Comparison of ENCODE assay signal across 8 mouse cellular contexts in the genomic region with DNA sequence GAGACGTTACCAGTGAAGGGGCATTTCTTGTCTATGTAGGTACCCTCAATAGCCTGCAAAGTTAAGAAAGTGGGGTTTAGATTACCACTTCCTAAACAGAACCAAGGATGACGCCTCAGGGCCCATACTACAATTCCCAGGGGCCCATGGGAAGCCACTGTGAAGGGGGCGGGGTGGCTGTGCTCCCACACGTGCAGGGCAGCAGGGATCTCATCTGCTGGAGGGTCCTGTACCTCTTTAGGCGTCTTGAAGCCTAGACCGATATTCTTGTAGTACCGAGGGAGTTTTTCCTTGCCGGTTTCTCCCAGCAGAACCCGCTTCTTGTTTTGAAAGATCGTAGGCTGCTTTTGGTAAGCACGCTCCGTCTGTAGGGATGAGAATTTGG. TPM values are rescaled to one million over a fixed set of nuclear protein-coding genes. Genes with fewer than 3 reads are reported as not detected.
A peak's percentile ranks its signal among the peaks of the same experiment; 100 is the strongest.
DNase-seq lines count a peak whose midpoint lies in the region; ATAC-seq and TF ChIP-seq lines count a peak whose summit lies in the region.

No protein-coding gene starts in this region.

- peak overlapping the region; percentile 98 for H3K9ac ChIP-seq in kidney, embryonic 15.5 days
- H3K9ac ChIP-seq in MEL (ENCODE audit: control insufficient read depth, low read depth, low read length, poor library complexity, severe bottlenecking), result peak overlapping the region; percentile 91
- H3K9ac ChIP-seq in forebrain, embryonic 13.5 days, result peak overlapping the region; percentile 99
- H3K9ac ChIP-seq in limb, embryonic 15.5 days, result peak overlapping the region; percentile 95

- no peak for TF ChIP-seq CTCF in MEL (IDR thresholded peaks at IDR 0.05 in 2 of 3, conservative IDR thresholded peaks at IDR 0.05 in 1 of 3; ENCODE audit: control insufficient read depth in 1 of 3, insufficient read depth in 1 of 3, low read depth in 2 of 3, low read length in 3 of 3, poor library complexity in 1 of 3, severe bottlenecking in 1 of 3)
- TF ChIP-seq CTCF in olfactory bulb, adult 2 months (IDR thresholded peaks at IDR 0.05; ENCODE audit: insufficient read depth, low read depth, low read length), result no peak

- DNase-seq in kidney, adult 8-10 months, result no peak
- peak; percentile 67 for DNase-seq in MEL (ENCODE audit: low read depth, low spot score)
- no peak for DNase-seq in layer of hippocampus, postnatal 36 days
- no peak for DNase-seq in frontal cortex, postnatal 25 days (ENCODE audit: low spot score in 2 of 2)

- peaks cover 75% of the 10 kb centered on the region for H3K36me3 ChIP-seq in kidney, embryonic 15.5 days
- H3K36me3 ChIP-seq in MEL (ENCODE audit: control insufficient read depth in 1 of 2, insufficient read depth in 2 of 2, low read length in 2 of 2), result peaks cover 14 to 17% of the 10 kb centered on the region in 2 experiments
- H3K36me3 ChIP-seq in forebrain, embryonic 13.5 days (ENCODE audit: poor library complexity, severe bottlenecking), result peaks cover 77% of the 10 kb centered on the region
- H3K36me3 ChIP-seq in limb, embryonic 15.5 days, result peaks cover 69% of the 10 kb centered on the region

- no peaks in the 10 kb centered on the region for H3K27me3 ChIP-seq in kidney, embryonic 15.5 days
- H3K27me3 ChIP-seq in MEL (ENCODE audit: control insufficient read depth in 1 of 2, insufficient read depth in 2 of 2, low read length in 2 of 2), result no peaks in the 10 kb centered on the region
- H3K27me3 ChIP-seq in forebrain, embryonic 13.5 days, result no peaks in the 10 kb centered on the region
- no peaks in the 10 kb centered on the region for H3K27me3 ChIP-seq in limb, embryonic 15.5 days

- H3K9me3 ChIP-seq in kidney, embryonic 15.5 days (replicated peaks), result no peaks in the 10 kb centered on the region
- no peaks in the 10 kb centered on the region for H3K9me3 ChIP-seq in MEL (replicated peaks; ENCODE audit: insufficient read depth, low read length)
- no peaks in the 10 kb centered on the region for H3K9me3 ChIP-seq in forebrain, embryonic 13.5 days (replicated peaks)
- no peaks in the 10 kb centered on the region for H3K9me3 ChIP-seq in limb, embryonic 15.5 days

- ATAC-seq in kidney, embryonic 15.5 days (replicated peaks; ENCODE audit: low FRiP score), result no peak
- no peak for ATAC-seq in forebrain, embryonic 13.5 days
- no peak for ATAC-seq in limb, embryonic 15.5 days (ENCODE audit: insufficient number of reproducible peaks, low FRiP score, low TSS enrichment, low read depth)

- no peak for TF ChIP-seq EP300 in MEL (IDR thresholded peaks at IDR 0.05; ENCODE audit: low read depth in 1 of 2, low read length in 2 of 2)

- TF ChIP-seq RAD21 in MEL (IDR thresholded peaks at IDR 0.05; ENCODE audit: low read depth, low read length), result no peak

- H3K4me1 ChIP-seq in kidney, embryonic 15.5 days, result peaks cover 53% of the 10 kb centered on the region
- H3K4me1 ChIP-seq in MEL (ENCODE audit: control insufficient read depth in 1 of 2, insufficient read depth in 2 of 2, low read length in 2 of 2), result peaks cover 0 to 22% of the 10 kb centered on the region in 2 experiments; a peak in 2 of 4 replicates
- H3K4me1 ChIP-seq in forebrain, embryonic 13.5 days, result peaks cover 49% of the 10 kb centered on the region
- H3K4me1 ChIP-seq in limb, embryonic 15.5 days, result peaks cover 54% of the 10 kb centered on the region
- peaks cover 22% of the 10 kb centered on the region for H3K4me1 ChIP-seq in olfactory bulb, adult 2 months (ENCODE audit: control insufficient read depth, insufficient read depth, low read length)

- 16% methylated on average over 12 of the region's 12 CpGs for WGBS in kidney, embryonic 15.5 days
- 25% methylated on average over 12 of the region's 12 CpGs for WGBS in forebrain, embryonic 13.5 days
- 15% methylated on average over 12 of the region's 12 CpGs for WGBS in limb, embryonic 15.5 days
- whole genome bisulfite sequencing in olfactory bulb, adult 2 months, result 16% methylated on average over 12 of the region's 12 CpGs

- H3K4me2 ChIP-seq in kidney, embryonic 15.5 days, result peak overlapping the region; percentile 64
- H3K4me2 ChIP-seq in forebrain, embryonic 13.5 days, result peak overlapping the region; percentile 77
- H3K4me2 ChIP-seq in limb, embryonic 15.5 days, result peak overlapping the region; percentile 67

- peak overlapping the region; percentile 90 for H3K4me3 ChIP-seq in kidney, embryonic 15.5 days (replicated peaks)
- H3K4me3 ChIP-seq in MEL (ENCODE audit: control insufficient read depth in 1 of 2, insufficient read depth in 1 of 2, low read depth in 2 of 2, low read length in 2 of 2), result peak overlapping the region; percentile 68 to 84
- H3K4me3 ChIP-seq in forebrain, embryonic 13.5 days, result peak overlapping the region; percentile 97
- H3K4me3 ChIP-seq in limb, embryonic 15.5 days, result peak overlapping the region; percentile 89
- H3K4me3 ChIP-seq in olfactory bulb, adult 2 months (ENCODE audit: insufficient read depth, low read depth, low read length), result peak overlapping the region; percentile 74

- H3K27ac ChIP-seq in kidney, embryonic 15.5 days, result peak overlapping the region; percentile 94
- peak overlapping the region; percentile 80 for H3K27ac ChIP-seq in MEL (ENCODE audit: control insufficient read depth, low read depth, low read length)
- 0 out of 2 replicates have a peak overlapping the region, but pooled peaks have one; percentile 26 for H3K27ac ChIP-seq in forebrain, embryonic 13.5 days
- H3K27ac ChIP-seq in limb, embryonic 15.5 days, result peak overlapping the region; percentile 89
- no peak overlapping the region for H3K27ac ChIP-seq in olfactory bulb, adult 2 months (ENCODE audit: insufficient read depth, low read depth, low read length)

- peaks cover 53% of the 10 kb centered on the region for H3K79me2 ChIP-seq in MEL (ENCODE audit: control insufficient read depth, insufficient read depth, low read length, poor library complexity)

- TF ChIP-seq POLR2A in MEL (IDR thresholded peaks at IDR 0.05; ENCODE audit: control insufficient read depth in 1 of 2, insufficient read depth in 1 of 2, low read depth in 1 of 2, low read length in 2 of 2, poor library complexity in 1 of 2), result peak; percentile 25 to 55; a peak in 2 of 4 replicates
- no peak for TF ChIP-seq POLR2A in olfactory bulb, adult 2 months (IDR thresholded peaks at IDR 0.05; ENCODE audit: insufficient read depth, low read depth, low read length)

RNA-seq across cellular contexts. Expression of gene Rps11, which starts 1.1 kb away (rescaled TPM):
- 1,536 and 1,655 TPM in 2 replicates for polyA plus RNA-seq in kidney, embryonic 15.5 days (2015; fragmentation: Nextera tagmentation; extraction: Ambion mirVana)
- total RNA-seq in MEL (2012; rRNA removed), result 2,482 and 2,708 TPM in 2 replicates
- 1,000 to 10,000 TPM; 3,189 to 5,434 TPM for polyA plus RNA-seq in MEL (2012; ENCODE audit: insufficient read depth in 1 of 2, insufficient read length in 2 of 2, low read depth in 1 of 2, low replicate concordance in 2 of 2, missing spikeins in 1 of 2)
- polyA plus RNA-seq in forebrain, embryonic 13.5 days (2015; fragmentation: Nextera tagmentation; extraction: Ambion mirVana), result 1,342 and 1,406 TPM in 2 replicates
- polyA plus RNA-seq in limb, embryonic 15.5 days (2015; fragmentation: Nextera tagmentation; extraction: Ambion mirVana), result 1,215 and 1,484 TPM in 2 replicates
- polyA plus RNA-seq in olfactory bulb, adult 2 months (2012; ENCODE audit: insufficient read depth, insufficient read length, low replicate concordance, missing spikeins), result 657 TPM in 1 of 2 replicates, not detected in the other
- 100 to 1,000 TPM; 408 to 432 TPM for total RNA-seq in layer of hippocampus, postnatal 36 days (2021)

RNA-seq across cellular contexts. Expression of gene Rpl13a, which starts 5.4 kb away (rescaled TPM):
- 1,248 and 1,360 TPM in 2 replicates for polyA plus RNA-seq in kidney, embryonic 15.5 days (2015; fragmentation: Nextera tagmentation; extraction: Ambion mirVana)
- total RNA-seq in MEL (2012; rRNA removed), result 2,773 and 3,160 TPM in 2 replicates
- 1,000 to 10,000 TPM; 2,091 to 3,727 TPM for polyA plus RNA-seq in MEL (2012; ENCODE audit: insufficient read depth in 1 of 2, insufficient read length in 2 of 2, low read depth in 1 of 2, low replicate concordance in 2 of 2, missing spikeins in 1 of 2)
- polyA plus RNA-seq in forebrain, embryonic 13.5 days (2015; fragmentation: Nextera tagmentation; extraction: Ambion mirVana), result 998 and 1,188 TPM in 2 replicates
- polyA plus RNA-seq in limb, embryonic 15.5 days (2015; fragmentation: Nextera tagmentation; extraction: Ambion mirVana), result 1,220 and 1,390 TPM in 2 replicates
- 1,205 and 1,268 TPM in 2 replicates for polyA plus RNA-seq in olfactory bulb, adult 2 months (2012; ENCODE audit: insufficient read depth, insufficient read length, low replicate concordance, missing spikeins)
- 100 to 1,000 TPM; 788 to 817 TPM for total RNA-seq in layer of hippocampus, postnatal 36 days (2021)

RNA-seq across cellular contexts. Expression of gene Gm45713, which starts 12.9 kb away (rescaled TPM):
- 0.44 TPM in 1 of 2 replicates, not detected in the other for polyA plus RNA-seq in kidney, embryonic 15.5 days (2015; fragmentation: Nextera tagmentation; extraction: Ambion mirVana)
- 0.69 and 3.9 TPM in 2 replicates for total RNA-seq in MEL (2012; rRNA removed)
- polyA plus RNA-seq in MEL (2012; ENCODE audit: insufficient read depth in 1 of 2, insufficient read length in 2 of 2, low read depth in 1 of 2, low replicate concordance in 2 of 2, missing spikeins in 1 of 2), result not detected
- polyA plus RNA-seq in forebrain, embryonic 13.5 days (2015; fragmentation: Nextera tagmentation; extraction: Ambion mirVana), result 0.13 and 0.31 TPM in 2 replicates
- 0.65 TPM in 1 of 2 replicates, not detected in the other for polyA plus RNA-seq in limb, embryonic 15.5 days (2015; fragmentation: Nextera tagmentation; extraction: Ambion mirVana)
- polyA plus RNA-seq in olfactory bulb, adult 2 months (2012; ENCODE audit: insufficient read depth, insufficient read length, low replicate concordance, missing spikeins), result not detected in 2 replicates
- total RNA-seq in layer of hippocampus, postnatal 36 days (2021), result under 1 TPM in 1 of 2 experiments, not detected in 1; 0.50 TPM

RNA-seq across cellular contexts. Expression of gene Flt3l, which starts 13.1 kb away (rescaled TPM):
- polyA plus RNA-seq in kidney, embryonic 15.5 days (2015; fragmentation: Nextera tagmentation; extraction: Ambion mirVana), result 1.9 and 7.5 TPM in 2 replicates
- 9.5 and 13.0 TPM in 2 replicates for total RNA-seq in MEL (2012; rRNA removed)
- 10 to 100 TPM in 1 of 2 experiments, not detected in 1; 35.4 TPM for polyA plus RNA-seq in MEL (2012; ENCODE audit: insufficient read depth in 1 of 2, insufficient read length in 2 of 2, low read depth in 1 of 2, low replicate concordance in 2 of 2, missing spikeins in 1 of 2)
- 0.79 and 0.92 TPM in 2 replicates for polyA plus RNA-seq in forebrain, embryonic 13.5 days (2015; fragmentation: Nextera tagmentation; extraction: Ambion mirVana)
- polyA plus RNA-seq in limb, embryonic 15.5 days (2015; fragmentation: Nextera tagmentation; extraction: Ambion mirVana), result 2.1 and 2.7 TPM in 2 replicates
- not detected in 2 replicates for polyA plus RNA-seq in olfactory bulb, adult 2 months (2012; ENCODE audit: insufficient read depth, insufficient read length, low replicate concordance, missing spikeins)
- 10 to 100 TPM in 1 of 2 experiments, 1 to 10 TPM in 1; 7.0 to 10.1 TPM for total RNA-seq in layer of hippocampus, postnatal 36 days (2021)

RNA-seq across cellular contexts. Expression of gene Fcgrt, which starts 19.5 kb away (rescaled TPM):
- 78.0 and 93.5 TPM in 2 replicates for polyA plus RNA-seq in kidney, embryonic 15.5 days (2015; fragmentation: Nextera tagmentation; extraction: Ambion mirVana)
- total RNA-seq in MEL (2012; rRNA removed), result 0.26 and 0.27 TPM in 2 replicates
- 1 to 10 TPM in 1 of 2 experiments, not detected in 1; 1.7 TPM for polyA plus RNA-seq in MEL (2012; ENCODE audit: insufficient read depth in 1 of 2, insufficient read length in 2 of 2, low read depth in 1 of 2, low replicate concordance in 2 of 2, missing spikeins in 1 of 2)
- 8.0 and 9.9 TPM in 2 replicates for polyA plus RNA-seq in forebrain, embryonic 13.5 days (2015; fragmentation: Nextera tagmentation; extraction: Ambion mirVana)
- polyA plus RNA-seq in limb, embryonic 15.5 days (2015; fragmentation: Nextera tagmentation; extraction: Ambion mirVana), result 99.7 and 121 TPM in 2 replicates
- not detected in 2 replicates for polyA plus RNA-seq in olfactory bulb, adult 2 months (2012; ENCODE audit: insufficient read depth, insufficient read length, low replicate concordance, missing spikeins)
- total RNA-seq in layer of hippocampus, postnatal 36 days (2021), result 10 to 100 TPM; 16.7 to 18.5 TPM
